Comparison of ENCODE assay signal across 8 mouse cellular contexts in the genomic region with DNA sequence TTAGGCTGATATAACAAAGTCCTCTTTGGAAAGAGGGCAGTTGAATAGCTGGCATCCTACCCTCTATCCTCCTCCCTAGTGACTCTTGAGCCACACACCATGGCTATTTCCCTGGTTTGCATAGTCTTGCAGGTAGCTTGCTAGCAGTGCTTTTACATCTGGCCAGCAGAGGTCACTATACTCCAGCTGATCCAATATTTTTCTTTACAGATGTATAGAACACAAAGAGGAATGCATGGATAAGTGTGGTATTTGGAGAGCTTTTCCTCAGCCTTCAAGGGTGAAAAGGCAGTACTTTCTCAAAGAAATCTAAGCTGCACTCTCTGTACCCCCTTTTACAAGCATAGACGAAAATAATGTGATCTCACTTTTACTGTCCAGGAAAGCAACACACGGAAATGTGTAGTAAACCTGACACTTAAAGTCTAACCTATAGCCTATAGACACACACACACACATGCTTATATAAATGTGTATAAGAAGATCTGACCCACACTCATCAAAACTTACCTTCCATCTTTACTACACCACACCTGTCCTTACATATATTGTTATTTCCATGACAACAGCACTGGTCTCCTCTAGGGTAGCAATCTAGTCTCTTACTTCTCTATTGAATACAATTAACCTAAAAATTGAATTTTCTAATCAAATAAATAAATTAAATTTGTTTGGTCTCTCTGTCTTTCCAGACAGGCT.
DNase-seq lines count a peak whose midpoint lies in the region.

No protein-coding gene starts in this region.

- DNase-seq in CD4-positive, CD25-positive, alpha-beta regulatory T cell, adult 2 months (ENCODE audit: low read depth, low spot score), result peak; percentile 80
- peak; percentile 81 for DNase-seq in NIH3T3 (ENCODE audit: low read depth)
- DNase-seq in cerebellum, postnatal 36 days, result peak; percentile 38 to 65
- peak; percentile 51 to 57 for DNase-seq in heart, postnatal 10 days
- DNase-seq in kidney, postnatal 14 days, result peak; percentile 64
- peak; percentile 50 for DNase-seq in lung, postnatal 14 days
- DNase-seq in retina, postnatal 7 days (ENCODE audit: low read depth, low spot score), result peak; percentile 51
- no peak for DNase-seq in gastrocnemius, adult 18-20 months (ENCODE audit: low spot score)

- intact Hi-C loops in heart, postnatal 10 days (cut with DNase I), result loop anchor here (2.0 to 5.0 kb wide), 6 partner anchors 124 to 540 kb away; a partner anchor contains a TSS
